Mouse (Mus musculus): ENCODE results near the gene Lyst.

DNA sequence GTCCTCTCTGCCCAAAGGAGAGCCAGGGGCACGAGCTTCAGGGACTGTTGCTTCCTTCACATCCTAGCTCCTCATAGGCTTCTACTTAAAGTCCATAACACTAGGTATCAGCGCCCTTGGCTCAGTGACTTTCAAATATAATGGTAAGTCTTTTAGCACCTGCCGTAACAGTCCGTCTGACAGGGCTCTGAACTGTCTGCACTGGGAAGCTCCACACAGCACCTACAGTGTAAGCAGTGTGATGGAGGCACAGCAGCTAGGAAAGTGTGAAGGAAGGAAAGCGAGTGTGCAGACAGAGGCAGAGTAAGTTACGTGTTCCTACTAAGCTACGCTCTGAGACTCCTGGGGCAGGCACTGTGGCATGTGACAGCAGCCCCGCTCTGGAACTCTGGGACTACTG lies 187.5 kb downstream of the Lyst start:
- TF ChIP-seq CTCF (IDR thresholded peaks at IDR 0.05; ENCODE audit: low read depth) = no peak
- no peak for TF ChIP-seq EP300 (optimal IDR thresholded peaks at IDR 0.05)

Data from stomach, postnatal 0 days (tissue).